Mouse (Mus musculus) layer of hippocampus, adult 9-11 months (tissue): ENCODE results near the gene Cd209c.

Source experiments
- DNase-seq: peaks from one replicate; pipeline ENCODE4 v3.0.0; 2022

Gene Cd209c

GRCm38 (mm10) chr8:3954646-3955045, at the start of gene Cd209c:
Cd209c (minus strand) TSS chr8:3954746.
- no peak for DNase-seq

- DNase-seq: no peak
Observed at GRCm38 (mm10) chr8:3994219-3994618, 39.7 kb upstream of the Cd209c start.

- no peak for DNase-seq
Observed at GRCm38 (mm10) chr8:3956037-3956436, 1.5 kb upstream of the Cd209c start.

- DNase-seq: no peak
Observed at GRCm38 (mm10) chr8:3940023-3940422, 14.5 kb downstream of the Cd209c start.

- no peak for DNase-seq
Observed at GRCm38 (mm10) chr8:3926744-3927143, 27.8 kb downstream of the Cd209c start, which contains the start of gene Cd209b. Cd209b (minus strand) TSS chr8:3926844.
